Mouse (Mus musculus) CD8-positive naive resting alpha-beta T cell, adult 57 days (primary cell): Measurements from ENCODE around the gene A430005L14Rik. TPM values are rescaled to one million over a fixed set of nuclear protein-coding genes. Genes with fewer than 3 reads are reported as not detected.

Experiments
- total RNA-seq: library from RNA; stranded (reverse); gene quantifications from one replicate; pipeline ENCODE4 v1.2.4, GENCODE M21; 2023

Gene A430005L14Rik
- total RNA-seq: 18.5 TPM

DNA sequence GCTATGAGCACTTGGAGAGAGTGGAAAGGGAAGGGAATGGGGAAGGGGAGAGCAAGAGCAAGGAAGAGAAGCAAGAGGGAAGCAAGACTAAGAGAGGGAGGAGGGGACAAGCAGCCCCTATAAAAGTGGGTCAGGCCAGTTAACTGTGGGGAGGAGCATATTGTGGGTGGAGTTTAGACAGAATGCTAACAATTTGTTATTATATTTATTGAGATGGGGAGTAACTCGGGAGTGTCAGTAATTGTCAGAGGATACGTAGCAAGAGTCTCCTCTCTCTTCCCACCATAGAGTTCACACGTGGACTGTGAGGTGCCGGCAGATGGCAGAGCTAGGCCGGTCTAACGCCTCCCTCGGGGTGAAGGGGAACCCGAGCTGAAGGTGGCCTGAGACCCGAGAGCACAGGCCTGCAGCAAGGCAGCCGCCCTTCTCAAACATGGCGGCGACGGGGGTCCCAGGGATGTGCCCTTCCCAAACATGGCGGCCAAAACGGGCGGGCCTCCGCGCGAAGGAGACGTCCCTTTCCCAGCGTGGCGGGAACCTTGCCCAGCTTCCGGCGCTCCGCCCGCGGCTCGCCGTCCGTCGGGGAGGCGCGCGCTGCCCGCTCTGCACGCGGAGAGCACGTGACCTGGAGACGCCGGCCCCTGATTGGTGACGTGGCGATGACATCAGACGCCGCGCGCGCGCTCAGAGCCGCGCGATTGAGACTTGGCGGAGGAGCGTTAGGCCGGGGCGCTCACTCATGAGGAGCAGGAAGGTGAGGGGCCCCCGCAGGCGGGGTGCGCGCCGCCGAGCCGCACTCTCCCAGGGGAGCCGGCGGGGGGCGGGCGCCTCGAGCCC, at the start of gene A430005L14Rik:
Gene A430005L14Rik (plus strand): TSS at position 669 of the 837 bp plus-strand sequence.

DNA sequence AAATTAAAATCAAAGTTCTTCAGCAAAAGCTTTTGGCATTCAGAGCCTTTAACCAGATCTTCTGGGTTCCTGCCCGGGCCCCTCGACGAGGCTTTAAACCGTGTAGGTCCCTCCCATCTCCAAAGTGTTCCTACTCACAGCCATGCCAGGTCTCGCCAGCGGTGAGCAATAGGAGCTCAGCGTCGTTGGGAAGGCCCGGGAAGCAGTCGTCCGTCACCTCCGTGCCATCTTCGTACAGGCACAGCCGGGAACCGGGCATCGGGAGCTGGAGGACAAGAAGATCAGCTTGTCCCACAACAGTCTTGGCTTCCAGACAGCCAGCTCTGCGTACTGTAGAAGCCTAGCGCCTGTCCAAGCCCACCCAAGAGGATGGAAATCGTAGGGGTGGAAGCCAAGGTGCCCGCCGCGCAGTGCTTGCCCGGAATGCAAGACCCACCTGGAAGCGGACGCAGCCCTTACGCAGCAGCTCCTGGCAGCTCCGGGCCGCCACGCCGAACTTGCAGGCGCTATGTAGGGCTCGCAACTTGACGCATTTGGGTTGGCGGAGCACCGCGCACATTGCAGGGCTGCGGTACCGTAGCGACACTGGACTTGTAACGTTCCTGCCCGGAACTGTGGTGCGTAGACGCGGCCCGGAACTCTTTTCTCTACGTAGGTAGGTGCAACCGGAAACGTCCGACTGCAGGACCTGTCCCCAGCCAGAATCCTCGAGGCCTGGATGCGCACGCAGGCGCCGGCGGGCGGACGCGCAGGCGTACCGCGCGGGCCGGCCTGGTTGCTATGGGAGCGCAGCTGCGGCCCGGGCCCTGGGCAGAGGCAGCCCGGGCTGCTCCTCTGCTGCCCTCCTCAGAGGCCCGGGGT, 17.6 kb downstream of the A430005L14Rik start, which contains the start of the genes Dffb and Cep104:
Gene Dffb (minus strand): TSS at position 696 of the 861 bp plus-strand sequence.
Gene Cep104 (plus strand): TSS at position 764 of the 861 bp plus-strand sequence.

Other genes starting within 250 kb of the A430005L14Rik start
- gene Dffb, start 17.9 kb downstream of the A430005L14Rik start, total RNA-seq: 27.2 TPM
- gene Cep104, start 18.0 kb downstream of the A430005L14Rik start, total RNA-seq: 14.0 TPM
- 64.3 TPM for gene Lrrc47, start 54.5 kb downstream of the A430005L14Rik start, total RNA-seq
- not detected for gene Smim1, start 69.0 kb downstream of the A430005L14Rik start, total RNA-seq
- gene Ccdc27, start 85.4 kb downstream of the A430005L14Rik start, total RNA-seq: not detected
- gene Trp73, start 183.0 kb downstream of the A430005L14Rik start, total RNA-seq: not detected
- 19.9 TPM for gene Wrap73, start 185.1 kb downstream of the A430005L14Rik start, total RNA-seq
- 162 TPM for gene Tprgl, start 203.4 kb downstream of the A430005L14Rik start, total RNA-seq
- gene Megf6, start 213.5 kb downstream of the A430005L14Rik start, total RNA-seq: not detected